Mouse (Mus musculus) G1E (cell line): ENCODE results near the gene Dusp16. TPM values are rescaled to one million over a fixed set of nuclear protein-coding genes. Genes with fewer than 3 reads are reported as not detected.

Experiments used
- ATAC-seq: 2 replicates; pipeline ENCODE4 v1.8.0; 2016; ENCODE audit warnings: mild to moderate bottlenecking; ENCODE audit not compliant: insufficient number of reproducible peaks, poor library complexity, low FRiP score, severe bottlenecking; ENCODE audit errors: extremely low read depth
- DNase-seq: peaks from one replicate; pipeline ENCODE4 v3.0.0; 2012; ENCODE audit warnings: low spot score
- H3K27me3 ChIP-seq: 2 replicates; pipeline ENCODE4 v1.6.1; 2012; ENCODE audit warnings: mild to moderate bottlenecking, low read length, inconsistent platforms; ENCODE audit not compliant: insufficient read depth
- H3K36me3 ChIP-seq: replicated peaks from 2 replicates; pipeline ENCODE3; 2012; ENCODE audit warnings: mild to moderate bottlenecking, inconsistent platforms
- H3K4me1 ChIP-seq: 2 replicates; pipeline ENCODE4 v1.6.1; 2012; ENCODE audit warnings: low read depth, low read length, inconsistent platforms, mixed read lengths; ENCODE audit not compliant: insufficient read depth
- H3K4me3 ChIP-seq: 2 replicates; pipeline ENCODE4 v1.5.1; 2012; ENCODE audit warnings: low read depth, mild to moderate bottlenecking, inconsistent platforms, low read length, moderate library complexity, mixed read lengths
- H3K9me3 ChIP-seq: replicated peaks from 2 replicates; pipeline ENCODE4 v1.6.1; 2012; ENCODE audit warnings: inconsistent platforms
- CTCF ChIP-seq: IDR thresholded peaks from 2 replicates; pipeline ENCODE4 v1.5.1; 2012; ENCODE audit warnings: low read depth, low read length, inconsistent platforms, mixed read lengths
- GATA1 ChIP-seq: IDR thresholded peaks from 2 replicates; pipeline ENCODE4 v1.6.1; 2012; ENCODE audit warnings: borderline replicate concordance, low read length, inconsistent platforms, mixed read lengths
- GATA2 ChIP-seq: IDR thresholded peaks from 2 replicates; pipeline ENCODE4 v1.6.1; 2012; ENCODE audit warnings: low read depth, low read length, inconsistent platforms, borderline replicate concordance
- POLR2AphosphoS5 ChIP-seq: IDR thresholded peaks from 2 replicates; pipeline ENCODE4 v1.6.1; 2012; ENCODE audit warnings: low read depth, low read length, inconsistent platforms; ENCODE audit not compliant: insufficient replicate concordance
- TAL1 ChIP-seq: conservative IDR thresholded peaks from 2 replicates; pipeline ENCODE4 v1.6.1; 2012; ENCODE audit warnings: low read depth, low read length, inconsistent platforms, mixed read lengths
- polyA plus RNA-seq: library from polyadenylated mRNA; stranded (reverse); fragments of >175 nt; gene quantifications from 2 replicates; pipeline ENCODE4 v1.2.3, GENCODE M21; 2012
- total RNA-seq, 2 experiments: library from RNA; stranded (forward) in 1 of 2; stranded (reverse) in 1 of 2; fragments of 200-1000 nt in 1 of 2; fragments of >200 nt in 1 of 2; fragmentation: Nextera tagmentation in 1 of 2; gene quantifications; 2 replicates each; pipeline ENCODE4 v1.2.3; 2014 to 2017

The Dusp16 gene
- total and polyA plus RNA-seq, 3 experiments, result 5.2 to 55.5 (median 15.0) TPM

GRCm38 (mm10) chr6:134710020-134710419 is 82.4 kb downstream of the Dusp16 start:
- DNase-seq, result no peak
- Histone ChIP-seq H3K4me1 (peaks cover 53% of the 10 kb centered on the region), H3K27me3 (no peaks in the 10 kb centered on the region), H3K36me3 (peaks cover 53% of the 10 kb centered on the region), H3K9me3 (no peaks in the 10 kb centered on the region), H3K4me3 (no peak overlapping the region)
- no peak for ATAC-seq
- no peak for TF ChIP-seq TAL1
- no peak for TF ChIP-seq CTCF
- TF ChIP-seq GATA2, result no peak
- no peak for TF ChIP-seq GATA1
- TF ChIP-seq POLR2AphosphoS5, result no peak

- no peak overlapping the region for H3K4me3 ChIP-seq
- TF ChIP-seq CTCF, result no peak
- no peak for TF ChIP-seq POLR2AphosphoS5
- TF ChIP-seq GATA1, result no peak
- no peak for ATAC-seq
- H3K9me3 ChIP-seq, result no peaks in the 10 kb centered on the region
- DNase-seq, result no peak
- peaks cover 44% of the 10 kb centered on the region for H3K36me3 ChIP-seq
- peaks cover 22% of the 10 kb centered on the region for H3K4me1 ChIP-seq
- no peaks in the 10 kb centered on the region for H3K27me3 ChIP-seq
These were observed 86.0 kb downstream of the Dusp16 start for GRCm38 (mm10) chr6:134706467-134706866.

GRCm38 (mm10) chr6:134703053-134703690 is 89.3 kb downstream of the Dusp16 start:
- Histone ChIP-seq H3K36me3 (peaks cover 26% of the 10 kb centered on the region), H3K27me3 (no peaks in the 10 kb centered on the region), H3K4me1 (peaks cover 33% of the 10 kb centered on the region), H3K4me3 (no peak overlapping the region), H3K9me3 (no peaks in the 10 kb centered on the region)
- no peak for DNase-seq
- ATAC-seq, result no peak
- TF ChIP-seq CTCF (no peak), GATA2 (no peak)

DNA sequence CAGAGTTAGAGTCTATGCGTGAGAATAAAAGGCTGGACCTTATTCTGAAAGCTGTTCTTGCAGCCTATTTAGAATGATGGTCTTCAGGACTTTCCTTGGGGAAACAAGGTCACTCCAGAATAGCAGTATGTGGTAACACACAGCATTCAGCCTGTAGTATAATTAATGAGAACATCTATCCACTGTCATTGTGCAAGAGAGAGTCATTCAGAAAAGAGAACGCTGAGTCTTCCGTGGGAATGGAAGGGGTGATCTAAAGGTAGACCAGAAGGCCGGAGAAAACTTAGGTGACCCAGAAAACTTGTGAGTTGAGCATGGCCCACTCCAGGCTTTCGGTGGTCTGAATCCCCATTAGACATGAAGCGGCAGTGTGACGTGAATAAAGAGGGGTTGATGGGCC is 90.2 kb downstream of the Dusp16 start:
- H3K9me3 ChIP-seq, result no peaks in the 10 kb centered on the region
- no peak for TF ChIP-seq GATA1
- no peak for TF ChIP-seq POLR2AphosphoS5
- no peak for TF ChIP-seq GATA2
- TF ChIP-seq TAL1, result no peak
- no peak for TF ChIP-seq CTCF
- H3K27me3 ChIP-seq, result no peaks in the 10 kb centered on the region
- peaks cover 21% of the 10 kb centered on the region for H3K36me3 ChIP-seq
- ATAC-seq (no peak), DNase-seq (no peak)
- H3K4me3 ChIP-seq, result no peak overlapping the region
- peaks cover 29% of the 10 kb centered on the region for H3K4me1 ChIP-seq

DNA sequence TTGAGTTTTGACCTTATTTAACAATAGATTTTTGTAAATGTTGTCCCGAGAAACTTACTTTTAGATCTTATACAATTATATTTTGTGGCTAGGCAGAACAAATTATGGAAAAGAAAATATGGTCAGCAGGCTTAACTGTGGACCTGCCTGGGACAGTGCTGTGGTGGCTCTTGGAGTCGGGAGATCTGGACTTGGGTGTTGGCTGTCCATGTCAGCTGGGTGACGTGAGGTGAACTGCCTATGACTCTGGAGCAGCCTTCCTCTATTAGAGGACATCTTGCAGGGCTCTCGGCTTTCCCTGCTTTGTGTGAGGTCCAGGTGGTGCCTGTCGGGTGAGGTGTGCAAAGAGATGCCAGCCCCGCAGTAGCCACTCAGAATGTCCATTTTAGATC is 91.2 kb downstream of the Dusp16 start:
- DNase-seq, result no peak
- TF ChIP-seq GATA1 (no peak), GATA2 (no peak), POLR2AphosphoS5 (no peak), CTCF (no peak), TAL1 (no peak)
- peaks cover 22% of the 10 kb centered on the region for H3K36me3 ChIP-seq
- ATAC-seq, result no peak
- peaks cover 29% of the 10 kb centered on the region for H3K4me1 ChIP-seq
- H3K9me3 ChIP-seq, result no peaks in the 10 kb centered on the region
- no peaks in the 10 kb centered on the region for H3K27me3 ChIP-seq
- no peak overlapping the region for H3K4me3 ChIP-seq

DNA sequence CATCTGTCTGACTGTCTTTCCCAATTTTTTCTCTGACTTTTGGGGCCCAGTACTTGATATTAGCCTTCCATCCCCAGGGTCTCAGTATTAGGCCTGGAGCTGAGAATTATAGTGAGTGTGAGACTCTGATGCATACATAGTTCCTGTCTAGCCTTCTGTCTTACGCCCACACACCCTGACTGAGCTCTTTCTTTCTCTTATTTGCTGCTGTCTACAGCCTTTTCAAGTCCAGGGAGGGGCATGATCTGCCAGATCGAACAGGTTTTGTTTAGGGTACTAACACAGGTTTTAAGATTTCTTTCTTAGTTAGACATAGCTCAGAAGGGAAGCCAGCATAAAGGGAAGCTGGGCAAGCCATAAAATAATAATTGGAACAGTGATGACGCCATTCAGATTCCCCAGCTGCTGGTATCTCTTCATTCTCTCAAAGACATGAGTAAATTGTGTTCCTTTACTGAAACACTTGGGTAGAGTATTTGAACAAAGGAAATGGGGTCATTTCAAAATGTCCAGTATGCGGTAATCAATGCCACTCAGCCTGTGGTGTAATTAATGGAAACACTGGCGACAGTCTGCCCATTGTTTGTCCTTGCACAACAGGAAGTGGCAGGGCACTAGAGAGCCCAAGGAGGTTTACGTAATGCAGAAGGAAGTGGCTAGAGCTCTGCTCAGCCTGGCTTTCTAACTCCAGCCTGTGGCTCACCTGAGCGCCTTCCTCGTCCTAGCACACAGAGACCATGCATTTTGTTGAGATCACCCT is 91.8 kb downstream of the Dusp16 start:
- no peak for DNase-seq
- Histone ChIP-seq H3K27me3 (no peaks in the 10 kb centered on the region), H3K36me3 (peaks cover 26% of the 10 kb centered on the region), H3K9me3 (no peaks in the 10 kb centered on the region), H3K4me3 (no peak overlapping the region), H3K4me1 (peaks cover 25% of the 10 kb centered on the region)
- no peak for TF ChIP-seq CTCF
- ATAC-seq, result peak; percentile 6; the same call in 1 of the 2 replicates

DNA sequence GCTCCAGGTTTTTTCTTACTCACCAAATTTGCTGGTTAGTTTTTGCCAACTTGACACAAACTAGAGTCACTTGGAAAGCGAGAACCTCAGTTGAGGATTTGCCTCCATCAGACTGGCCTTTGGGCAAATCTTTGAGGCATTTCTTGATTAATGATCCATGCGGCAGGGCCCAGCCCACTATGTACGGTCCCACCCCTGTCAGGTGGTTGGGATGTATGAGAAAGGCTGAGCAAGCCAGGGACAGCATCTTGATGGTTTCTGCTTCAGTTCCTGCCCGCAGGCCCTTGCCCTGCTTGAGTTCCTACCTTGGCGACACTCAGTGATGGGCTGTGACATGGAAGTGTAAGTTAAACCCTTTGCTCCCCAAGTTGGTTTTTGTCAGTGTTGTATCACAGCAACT is 94.2 kb downstream of the Dusp16 start:
- Histone ChIP-seq H3K4me3 (no peak overlapping the region), H3K27me3 (no peaks in the 10 kb centered on the region), H3K9me3 (no peaks in the 10 kb centered on the region), H3K4me1 (peaks cover 22% of the 10 kb centered on the region), H3K36me3 (peaks cover 31% of the 10 kb centered on the region)
- DNase-seq (no peak), ATAC-seq (no peak)
- no peak for TF ChIP-seq GATA1
- TF ChIP-seq GATA2, result no peak
- TF ChIP-seq POLR2AphosphoS5, result no peak
- TF ChIP-seq TAL1, result no peak
- TF ChIP-seq CTCF, result no peak
